Mouse (Mus musculus) CH12.LX (cell line): ENCODE measurements around the gene Ank. TPM values are rescaled to one million over a fixed set of nuclear protein-coding genes. Genes with fewer than 3 reads are reported as not detected.

Experiments used
- DNase-seq: peaks from one replicate; pipeline ENCODE4 v3.0.0-alpha.2; 2013; ENCODE audit errors: extremely low read depth
- H3K27ac ChIP-seq: 2 replicates; pipeline ENCODE4 v1.5.1; 2012; ENCODE audit warnings: low read depth, mild to moderate bottlenecking, control low read depth, moderate library complexity; ENCODE audit not compliant: insufficient read depth
- H3K27me3 ChIP-seq: replicated peaks from 2 replicates; pipeline ENCODE3; 2012; ENCODE audit warnings: inconsistent platforms
- H3K36me3 ChIP-seq, 2 experiments: replicated peaks in 1 of 2; 2 replicates each; pipeline versions ENCODE3 to v1.6.1; 2012; ENCODE audit warnings: inconsistent platforms in 1 of 2, low read length in 1 of 2, mild to moderate bottlenecking in 1 of 2, mixed read lengths in 1 of 2, moderate library complexity in 1 of 2; ENCODE audit not compliant: control insufficient read depth in 1 of 2, insufficient read depth in 1 of 2
- H3K4me1 ChIP-seq, 2 experiments: 2 replicates each; pipeline ENCODE4 v1.6.1; 2012; ENCODE audit warnings: inconsistent platforms in 1 of 2, moderate library complexity in 1 of 2; ENCODE audit not compliant: insufficient read depth in 2 of 2, control insufficient read depth in 1 of 2
- H3K4me2 ChIP-seq: 2 replicates; pipeline ENCODE4 v1.6.1; 2012; ENCODE audit warnings: low read depth, mild to moderate bottlenecking, control low read depth; ENCODE audit not compliant: poor library complexity, insufficient read depth, severe bottlenecking
- H3K4me3 ChIP-seq, 3 experiments: fragments of 150-350 bp in 1 of 3; sonication (generic) in 1 of 3; replicated peaks in 1 of 3; 2 replicates each; pipeline versions ENCODE3 to v1.5.1; 2011 to 2012; ENCODE audit warnings: low read depth in 2 of 3, low read length in 2 of 3, mild to moderate bottlenecking in 2 of 3, moderate library complexity in 2 of 3, control low read depth in 1 of 3, improper control_type of control experiment in 1 of 3, inconsistent platforms in 1 of 3, mixed read lengths in 1 of 3; ENCODE audit not compliant: poor library complexity in 1 of 3
- H3K79me2 ChIP-seq: replicated peaks from 2 replicates; pipeline ENCODE4 v1.6.1; 2012; ENCODE audit warnings: mild to moderate bottlenecking, moderate library complexity; ENCODE audit not compliant: control insufficient read depth, poor library complexity, insufficient read depth, severe bottlenecking; ENCODE audit errors: extremely low read depth
- H3K9ac ChIP-seq: 2 replicates; pipeline ENCODE4 v1.6.1; 2012; ENCODE audit warnings: low read depth, mild to moderate bottlenecking, control low read depth, moderate library complexity; ENCODE audit not compliant: insufficient read depth
- H3K9me3 ChIP-seq: replicated peaks from 2 replicates; pipeline ENCODE3; 2012; ENCODE audit warnings: low read length, inconsistent platforms, mixed read lengths
- BHLHE40 ChIP-seq: IDR thresholded peaks from 2 replicates; pipeline ENCODE4 v1.6.1; 2011; ENCODE audit warnings: mild to moderate bottlenecking, low read depth, low read length, improper control_type of control experiment
- CHD1 ChIP-seq: IDR thresholded peaks from 2 replicates; pipeline ENCODE4 v1.6.1; 2012; ENCODE audit warnings: low read depth, low read length, improper control_type of control experiment, inconsistent platforms
- CHD2 ChIP-seq: IDR thresholded peaks from 2 replicates; pipeline ENCODE4 v1.6.1; 2011; ENCODE audit warnings: low read length, improper control_type of control experiment
- CTCF ChIP-seq, 2 experiments: IDR thresholded peaks in 1 of 2; conservative IDR thresholded peaks in 1 of 2; 2 replicates each; pipeline ENCODE4 v1.5.1; 2011 to 2012; ENCODE audit warnings: low read depth in 2 of 2, low read length in 2 of 2, improper control_type of control experiment in 1 of 2, inconsistent platforms in 1 of 2, mild to moderate bottlenecking in 1 of 2, moderate library complexity in 1 of 2
- E2F4 ChIP-seq: IDR thresholded peaks from 2 replicates; pipeline ENCODE4 v1.6.1; 2011; ENCODE audit warnings: low read depth, low read length, improper control_type of control experiment; ENCODE audit not compliant: insufficient replicate concordance
- EP300 ChIP-seq: IDR thresholded peaks from 2 replicates; pipeline ENCODE4 v1.6.1; 2011; ENCODE audit warnings: low read length, improper control_type of control experiment
- GABPA ChIP-seq: IDR thresholded peaks from 2 replicates; pipeline ENCODE4 v1.6.1; 2012; ENCODE audit warnings: low read depth, low read length, improper control_type of control experiment, inconsistent platforms; ENCODE audit not compliant: insufficient replicate concordance
- HCFC1 ChIP-seq: IDR thresholded peaks from 2 replicates; pipeline ENCODE4 v1.6.1; 2012; ENCODE audit warnings: low read depth, mild to moderate bottlenecking, inconsistent platforms, low read length, improper control_type of control experiment
- MAFK ChIP-seq: IDR thresholded peaks from 2 replicates; pipeline ENCODE4 v1.6.1; 2011; ENCODE audit warnings: low read length, improper control_type of control experiment; ENCODE audit not compliant: insufficient replicate concordance
- MAX ChIP-seq: IDR thresholded peaks from 2 replicates; pipeline ENCODE4 v1.6.1; 2011; ENCODE audit warnings: low read length, improper control_type of control experiment
- MAZ ChIP-seq: IDR thresholded peaks from 2 replicates; pipeline ENCODE4 v1.6.1; 2012; ENCODE audit warnings: low read depth, mild to moderate bottlenecking, inconsistent platforms, low read length, improper control_type of control experiment, moderate library complexity
- MEF2A ChIP-seq: IDR thresholded peaks from 2 replicates; pipeline ENCODE4 v1.6.1; 2014; ENCODE audit warnings: low read depth, mild to moderate bottlenecking, inconsistent platforms, low read length, improper control_type of control experiment, borderline replicate concordance
- MYC ChIP-seq: IDR thresholded peaks from 2 replicates; pipeline ENCODE4 v1.6.1; 2011; ENCODE audit warnings: low read depth, mild to moderate bottlenecking, improper control_type of control experiment, low read length
- NELFE ChIP-seq: IDR thresholded peaks from 2 replicates; pipeline ENCODE4 v1.6.1; 2011; ENCODE audit warnings: low read depth, low read length, improper control_type of control experiment
- NRF1 ChIP-seq: IDR thresholded peaks from 2 replicates; pipeline ENCODE4 v1.6.1; 2014; ENCODE audit warnings: low read depth, mild to moderate bottlenecking, inconsistent platforms, low read length, improper control_type of control experiment, moderate library complexity
- POLR2A ChIP-seq: IDR thresholded peaks from 2 replicates; pipeline ENCODE4 v1.6.1; 2011; ENCODE audit warnings: low read depth, mild to moderate bottlenecking, improper control_type of control experiment, low read length
- RAD21 ChIP-seq: IDR thresholded peaks from 2 replicates; pipeline ENCODE4 v1.6.1; 2011; ENCODE audit warnings: low read depth, mild to moderate bottlenecking, low read length, improper control_type of control experiment, moderate library complexity
- SMC3 ChIP-seq: IDR thresholded peaks from 2 replicates; pipeline ENCODE4 v1.6.1; 2011; ENCODE audit warnings: low read depth, low read length, improper control_type of control experiment
- TCF12 ChIP-seq: IDR thresholded peaks from 2 replicates; pipeline ENCODE4 v1.6.1; 2014; ENCODE audit warnings: low read depth, mild to moderate bottlenecking, inconsistent platforms, low read length, improper control_type of control experiment
- UBTF ChIP-seq: IDR thresholded peaks from 2 replicates; pipeline ENCODE4 v1.6.1; 2012; ENCODE audit warnings: low read depth, mild to moderate bottlenecking, inconsistent platforms, low read length, improper control_type of control experiment, moderate library complexity
- USF1 ChIP-seq: IDR thresholded peaks from 2 replicates; pipeline ENCODE4 v1.6.1; 2014; ENCODE audit warnings: low read depth, mild to moderate bottlenecking, inconsistent platforms, low read length, improper control_type of control experiment
- USF2 ChIP-seq: conservative IDR thresholded peaks from 2 replicates; pipeline ENCODE4 v1.6.1; 2011; ENCODE audit warnings: low read depth, low read length, improper control_type of control experiment
- ZMIZ1 ChIP-seq: IDR thresholded peaks from 2 replicates; pipeline ENCODE4 v1.6.1; 2012; ENCODE audit warnings: low read depth, mild to moderate bottlenecking, inconsistent platforms, low read length, improper control_type of control experiment
- dilution Hi-C: fragments of 300-500 bp; cut with MboI; formaldehyde crosslinking; loops from 2 replicates; pipeline ENCODE4 v1.14.3; 2020; ENCODE audit warnings: low sequenced_read_pairs; ENCODE audit not compliant: extremely low pct_unique_long_range_greater_than_20kb, extremely low pct_ligation_motif_present
- in situ Hi-C: fragments of 300-500 bp; cut with MboI; formaldehyde crosslinking; loops from 3 replicates; pipeline ENCODE4 v1.14.3; 2019; ENCODE audit warnings: low sequenced_read_pairs, low pct_ligation_motif_present, low pct_unique_long_range_greater_than_20kb, mixed read lengths
- polyA plus RNA-seq: library from polyadenylated mRNA; unstranded; fragments of >175 nt; gene quantifications from 2 replicates; pipeline ENCODE4 v1.2.1, GENCODE M21; 2012; ENCODE audit warnings: low read depth; ENCODE audit not compliant: insufficient read length
- total RNA-seq, 2 experiments: library from RNA; depleted of rRNA; stranded (reverse); fragments of 300-350 nt in 1 of 2; fragments of >200 nt in 1 of 2; gene quantifications; 2 replicates each; pipeline ENCODE4 v1.2.3; 2012 to 2014

Gene Ank
- total and polyA plus RNA-seq, 3 experiments = 4.6 to 12.4 (median 8.6) TPM

- Histone ChIP-seq H3K27me3 (no peaks in the 10 kb centered on the region), H3K79me2 (no peaks in the 10 kb centered on the region), H3K9me3 (peaks cover 3% of the 10 kb centered on the region), H3K4me2 (no peak overlapping the region), H3K9ac (no peak overlapping the region), H3K4me1 (peaks cover 0 to 10% of the 10 kb centered on the region in 2 experiments; a peak in 2 of 4 replicates), H3K27ac (no peak overlapping the region), H3K4me3 (no peak overlapping the region), H3K36me3 (no peaks in the 10 kb centered on the region)
- in situ Hi-C loops (no loop called here), dilution Hi-C loops (no loop called here)
- no peak for DNase-seq
- TF ChIP-seq BHLHE40 (no peak), USF2 (no peak), EP300 (no peak), MAZ (no peak), E2F4 (no peak), TCF12 (no peak), CTCF (conservative IDR thresholded peaks at IDR 0.05 in 1 of 2, IDR thresholded peaks at IDR 0.05 in 1 of 2; ENCODE audit: low read depth in 2 of 2, low read length in 2 of 2) (no peak), MAX (no peak), USF1 (no peak)
Measured at GRCm38 (mm10) chr15:27430241-27430640, 36.2 kb upstream of the Ank start.

- TF ChIP-seq POLR2A (no peak), ZMIZ1 (no peak), MAFK (no peak), MYC (no peak), CHD2 (no peak), EP300 (no peak), USF1 (no peak), RAD21 (no peak), MEF2A (no peak), UBTF (no peak), SMC3 (no peak), GABPA (no peak), HCFC1 (no peak), NRF1 (no peak), NELFE (no peak), CHD1 (no peak)
- Histone ChIP-seq H3K79me2 (no peaks in the 10 kb centered on the region), H3K36me3 (no peaks in the 10 kb centered on the region), H3K9me3 (no peaks in the 10 kb centered on the region), H3K9ac (no peak overlapping the region), H3K4me2 (no peak overlapping the region), H3K4me3 (no peak overlapping the region), H3K27me3 (no peaks in the 10 kb centered on the region), H3K27ac (no peak overlapping the region), H3K4me1 (peaks cover 0 to 10% of the 10 kb centered on the region in 2 experiments; a peak in 2 of 4 replicates)
- DNase-seq = no peak
- in situ Hi-C loops (no loop called here), dilution Hi-C loops (no loop called here)
Measured at GRCm38 (mm10) chr15:27432851-27433615, 33.4 kb upstream of the Ank start.
